Mouse (Mus musculus): ENCODE measurements around the gene Grb10.

- no peak for TF ChIP-seq CTCF (IDR thresholded peaks at IDR 0.05; ENCODE audit: control insufficient read depth, insufficient read depth, insufficient read length)
- TF ChIP-seq USF1 (IDR thresholded peaks at IDR 0.05; ENCODE audit: low read depth) = no peak
- no peak for TF ChIP-seq MAX (IDR thresholded peaks at IDR 0.05)
- no peak for TF ChIP-seq MYOD1 (IDR thresholded peaks at IDR 0.05; ENCODE audit: control insufficient read depth, insufficient read length, low read depth)
- no peak for TF ChIP-seq CEBPB (IDR thresholded peaks at IDR 0.05; ENCODE audit: low read depth)
Measured at GRCm38 (mm10) chr11:12025392-12025755, 13.1 kb downstream of the Grb10 start.

All from C2C12 (cell line).